ENCODE assay signal across 26 mouse cellular contexts in the genomic region with DNA sequence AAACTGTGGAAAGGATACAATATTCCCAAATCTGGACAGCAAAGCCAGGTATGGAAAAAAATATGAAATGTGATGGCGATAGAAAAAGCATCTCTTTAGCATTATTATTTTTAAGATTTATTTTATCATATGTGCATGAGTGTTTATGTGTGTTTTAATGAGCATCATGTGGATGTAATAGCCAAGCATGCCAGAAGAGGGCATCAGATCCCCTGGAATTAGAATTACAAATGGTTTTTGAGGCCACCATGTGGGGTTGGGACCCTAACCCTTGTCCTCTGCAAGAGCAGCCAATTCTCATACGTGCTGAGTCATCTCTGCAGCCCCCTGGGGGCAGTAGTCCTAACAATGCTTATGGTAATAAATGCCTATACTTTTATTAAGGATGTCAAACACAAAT.
A peak's percentile ranks its signal among the peaks of the same experiment; 100 is the strongest.
DNase-seq lines count a peak whose midpoint lies in the region; ATAC-seq and TF ChIP-seq lines count a peak whose summit lies in the region.
"Had no signal": no experiment of that assay in that cellular context is flagged by ENCODE, and none has a peak within 500 bp of the region (broad histone marks: within the 10 kb centered on the region; RNA-seq: fewer than 3 reads in every experiment).

No protein-coding gene starts in this region.

- no peak overlapping the region for H3K27ac ChIP-seq in heart, embryonic 10.5 days
- H3K27ac ChIP-seq in heart, embryonic 11.5 days (ENCODE audit: low read depth, low read length), result no peak overlapping the region
- H3K27ac ChIP-seq in midbrain, postnatal 0 days (ENCODE audit: low read depth, low read length), result no peak overlapping the region
- H3K27ac ChIP-seq in midbrain, embryonic 16.5 days (ENCODE audit: low read length), result no peak overlapping the region
- H3K27ac ChIP-seq: embryonic facial prominence, embryonic 15.5 days; heart, embryonic 13.5 days; hindbrain, embryonic 12.5 days; liver, embryonic 13.5 days; midbrain, embryonic 12.5 days; neural tube, embryonic 12.5 days had no signal

- no peak for ATAC-seq in heart, embryonic 11.5 days (replicated peaks; ENCODE audit: insufficient number of reproducible peaks, low FRiP score, low TSS enrichment)
- no peak for ATAC-seq in midbrain, postnatal 0 days (ENCODE audit: low FRiP score)
- ATAC-seq in midbrain, embryonic 16.5 days, result no peak
- ATAC-seq in Patski, result no peak
- ATAC-seq: activated CD4-positive, CD25-positive, alpha-beta regulatory T cell, adult 4 months; forebrain, embryonic 14.5 days; inflammation-experienced regulatory T-cells, adult 6 months had no signal

- POLR2A ChIA-PET in Patski (lab: Charles Lee), result no interaction called here

- DNase-seq in heart, embryonic 10.5 days (ENCODE audit: low spot score), result peak; percentile 22
- DNase-seq in midbrain, postnatal 0 days (ENCODE audit: low spot score), result no peak
- DNase-seq in Patski (ENCODE audit: low read depth, low spot score), result no peak
- DNase-seq in cerebellum, adult 11 months, result no peak
- no peak for DNase-seq in cerebellum, adult 11-12 months
- DNase-seq: adrenal gland, adult 8-10 months; cerebellum, adult 2 months; cerebellum, postnatal 36 days; gastrocnemius, postnatal 36 days; kidney, adult 8-10 months; kidney, postnatal 25 days; liver, embryonic 13.5 days; lung, embryonic 14.5 days; right cerebral cortex, postnatal 25 days; spleen, adult 18-20 months; thymus, postnatal 14 days had no signal

- no peaks in the 10 kb centered on the region for H3K27me3 ChIP-seq in heart, embryonic 10.5 days (ENCODE audit: insufficient read depth, poor library complexity, severe bottlenecking)
- H3K27me3 ChIP-seq in heart, embryonic 11.5 days (ENCODE audit: control insufficient read depth, insufficient read depth, low read length), result no peaks in the 10 kb centered on the region
- no peaks in the 10 kb centered on the region for H3K27me3 ChIP-seq in midbrain, postnatal 0 days (ENCODE audit: insufficient read depth, low read length)
- no peaks in the 10 kb centered on the region for H3K27me3 ChIP-seq in midbrain, embryonic 16.5 days (ENCODE audit: control insufficient read depth, insufficient read depth, low read depth, low read length)
- no peaks in the 10 kb centered on the region for H3K27me3 ChIP-seq in Patski
- H3K27me3 ChIP-seq: embryonic facial prominence, embryonic 15.5 days; heart, embryonic 13.5 days; hindbrain, embryonic 12.5 days; liver, embryonic 13.5 days; midbrain, embryonic 12.5 days; neural tube, embryonic 12.5 days had no signal

- in situ Hi-C loops in Patski (cut with MboI; ENCODE audit: low pct_unique_long_range_greater_than_20kb), result loop anchor here (25.0 kb wide), 1 partner anchor 949 kb away; no protein-coding TSS in a partner anchor

- no peaks in the 10 kb centered on the region for H3K36me3 ChIP-seq in heart, embryonic 10.5 days
- no peaks in the 10 kb centered on the region for H3K36me3 ChIP-seq in heart, embryonic 11.5 days (ENCODE audit: control insufficient read depth, insufficient read depth, low read length)
- H3K36me3 ChIP-seq in midbrain, postnatal 0 days (ENCODE audit: insufficient read depth, low read length), result no peaks in the 10 kb centered on the region
- no peaks in the 10 kb centered on the region for H3K36me3 ChIP-seq in midbrain, embryonic 16.5 days (ENCODE audit: control insufficient read depth, insufficient read depth, low read length)
- H3K36me3 ChIP-seq: embryonic facial prominence, embryonic 15.5 days; heart, embryonic 13.5 days; hindbrain, embryonic 12.5 days; liver, embryonic 13.5 days; midbrain, embryonic 12.5 days; neural tube, embryonic 12.5 days had no signal

- no peak overlapping the region for H3K4me2 ChIP-seq in heart, embryonic 11.5 days
- H3K4me2 ChIP-seq in midbrain, postnatal 0 days (ENCODE audit: low read depth, low read length, poor library complexity, severe bottlenecking), result no peak overlapping the region
- H3K4me2 ChIP-seq in midbrain, embryonic 16.5 days (ENCODE audit: low read length), result no peak overlapping the region
- H3K4me2 ChIP-seq: embryonic facial prominence, embryonic 15.5 days; heart, embryonic 13.5 days; hindbrain, embryonic 12.5 days; liver, embryonic 13.5 days; lung, embryonic 14.5 days; midbrain, embryonic 12.5 days; neural tube, embryonic 12.5 days had no signal

- no peak overlapping the region for H3K4me3 ChIP-seq in heart, embryonic 10.5 days
- no peak overlapping the region for H3K4me3 ChIP-seq in heart, embryonic 11.5 days (ENCODE audit: low read depth, low read length)
- no peak overlapping the region for H3K4me3 ChIP-seq in midbrain, postnatal 0 days (ENCODE audit: low read depth, low read length)
- no peak overlapping the region for H3K4me3 ChIP-seq in midbrain, embryonic 16.5 days (ENCODE audit: low read depth, low read length)
- H3K4me3 ChIP-seq: embryonic facial prominence, embryonic 15.5 days; heart, embryonic 13.5 days; hindbrain, embryonic 12.5 days; liver, embryonic 13.5 days; midbrain, embryonic 12.5 days; neural tube, embryonic 12.5 days had no signal

- no peaks in the 10 kb centered on the region for H3K9me3 ChIP-seq in heart, embryonic 10.5 days
- no peaks in the 10 kb centered on the region for H3K9me3 ChIP-seq in heart, embryonic 11.5 days (replicated peaks; ENCODE audit: control insufficient read depth, low read length)
- H3K9me3 ChIP-seq in midbrain, postnatal 0 days (ENCODE audit: low read length), result no peaks in the 10 kb centered on the region
- H3K9me3 ChIP-seq in midbrain, embryonic 16.5 days (replicated peaks; ENCODE audit: control insufficient read depth, low read length, poor library complexity, severe bottlenecking), result no peaks in the 10 kb centered on the region
- H3K9me3 ChIP-seq: embryonic facial prominence, embryonic 15.5 days; heart, embryonic 13.5 days; hindbrain, embryonic 12.5 days; liver, embryonic 13.5 days; midbrain, embryonic 12.5 days; neural tube, embryonic 12.5 days had no signal

- no peaks in the 10 kb centered on the region for H3K4me1 ChIP-seq in heart, embryonic 10.5 days
- no peaks in the 10 kb centered on the region for H3K4me1 ChIP-seq in heart, embryonic 11.5 days (ENCODE audit: control insufficient read depth, insufficient read depth, low read length)
- H3K4me1 ChIP-seq in midbrain, postnatal 0 days (ENCODE audit: insufficient read depth, low read length), result no peaks in the 10 kb centered on the region
- no peaks in the 10 kb centered on the region for H3K4me1 ChIP-seq in midbrain, embryonic 16.5 days (ENCODE audit: control insufficient read depth, insufficient read depth, low read length)
- H3K4me1 ChIP-seq: embryonic facial prominence, embryonic 15.5 days; heart, embryonic 13.5 days; hindbrain, embryonic 12.5 days; liver, embryonic 13.5 days; midbrain, embryonic 12.5 days; neural tube, embryonic 12.5 days had no signal

- TF ChIP-seq CTCF in midbrain, postnatal 0 days (IDR thresholded peaks at IDR 0.05), result peak; percentile 36
- peak; percentile 57 for TF ChIP-seq CTCF in Patski (IDR thresholded peaks at IDR 0.05)

- WGBS in heart, embryonic 10.5 days, result 75% methylated on average over 2 of the region's 2 CpGs
- WGBS in heart, embryonic 11.5 days (ENCODE audit: insufficient replicate concordance), result 78% methylated on average over 2 of the region's 2 CpGs
- 85% methylated on average over 2 of the region's 2 CpGs for WGBS in midbrain, postnatal 0 days
- 80% methylated on average over 2 of the region's 2 CpGs for WGBS in midbrain, embryonic 16.5 days

- CTCF ChIA-PET in Patski (lab: Charles Lee), result no interaction called here

- no peak overlapping the region for H3K9ac ChIP-seq in heart, embryonic 11.5 days (ENCODE audit: low read depth, low read length)
- H3K9ac ChIP-seq in midbrain, postnatal 0 days (replicated peaks; ENCODE audit: low read length, poor library complexity, severe bottlenecking), result no peak overlapping the region
- no peak overlapping the region for H3K9ac ChIP-seq in midbrain, embryonic 16.5 days (ENCODE audit: low read depth, low read length)
- H3K9ac ChIP-seq: embryonic facial prominence, embryonic 15.5 days; heart, embryonic 13.5 days; hindbrain, embryonic 12.5 days; liver, embryonic 13.5 days; lung, embryonic 14.5 days; midbrain, embryonic 12.5 days; neural tube, embryonic 12.5 days had no signal
